Mouse (Mus musculus) liver, embryonic 14.5 days (tissue): Measurements from ENCODE around the gene Cdh13.

Experiments used
- CTCF ChIP-seq: IDR thresholded peaks from 2 replicates; pipeline ENCODE4 v1.5.1; 2016; ENCODE audit warnings: antibody characterized with exemption, low read depth, control low read depth
- EP300 ChIP-seq: IDR thresholded peaks from 2 replicates; pipeline ENCODE4 v1.6.1; 2016; ENCODE audit warnings: antibody characterized with exemption, low read depth

- TF ChIP-seq CTCF (no peak), EP300 (no peak)
Measured at GRCm38 (mm10) chr8:119269576-119269975, 986.0 kb downstream of the Cdh13 start.
